ENCODE assay signal across 8 mouse cellular contexts in the genomic region with DNA sequence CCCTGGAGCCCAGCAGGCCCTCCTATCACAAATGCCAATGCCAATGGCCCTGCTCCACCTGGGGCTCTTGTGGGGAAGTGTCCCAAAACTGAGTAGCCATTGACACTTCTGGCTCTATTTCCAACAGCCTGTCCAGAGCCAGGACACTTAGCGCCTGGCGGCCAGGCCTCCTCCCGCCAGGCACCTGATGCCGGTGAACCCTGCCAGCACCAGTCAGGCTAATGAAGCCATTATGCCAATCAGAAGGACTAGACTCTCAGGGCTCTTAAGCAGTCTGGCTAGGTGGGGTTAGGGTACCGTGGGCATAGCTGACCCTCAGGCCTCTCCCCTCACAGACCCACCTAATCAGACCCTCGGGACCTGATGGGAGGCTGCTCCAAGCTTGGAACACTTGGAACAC. TPM values are rescaled to one million over a fixed set of nuclear protein-coding genes. Genes with fewer than 3 reads are reported as not detected.
DNase-seq lines count a peak whose midpoint lies in the region; ATAC-seq and TF ChIP-seq lines count a peak whose summit lies in the region.
"Had no signal": no experiment of that assay in that cellular context is flagged by ENCODE, and none has a peak within 500 bp of the region (broad histone marks: within the 10 kb centered on the region; RNA-seq: fewer than 3 reads in every experiment).

No protein-coding gene starts in this region.

- no peak overlapping the region for H3K9ac ChIP-seq in heart, adult 2 months (ENCODE audit: low read depth, low read length)
- H3K9ac ChIP-seq in neural tube, embryonic 13.5 days, result no peak overlapping the region

- no peak for TF ChIP-seq POLR2A in heart, adult 2 months (IDR thresholded peaks at IDR 0.05; ENCODE audit: insufficient read depth, low read depth, low read length)

- DNase-seq in heart, adult 2 months, result peak; percentile 61 to 74
- no peak for DNase-seq in heart, adult 8-10 months (ENCODE audit: low spot score)
- DNase-seq in neural tube, embryonic 10.5 days (ENCODE audit: extremely low spot score, low spot score), result no peak
- no peak for DNase-seq in heart, embryonic 10.5 days (ENCODE audit: low spot score)
- no peak for DNase-seq in thymus, postnatal 0 days (ENCODE audit: low spot score)
- DNase-seq in testis, postnatal 10 days (ENCODE audit: low spot score), result no peak

- H3K4me1 ChIP-seq in heart, adult 2 months (ENCODE audit: control insufficient read depth, insufficient read depth, low read length), result peaks cover 4% of the 10 kb centered on the region
- peaks cover 41% of the 10 kb centered on the region for H3K4me1 ChIP-seq in neural tube, embryonic 13.5 days (replicated peaks)
- H3K4me1 ChIP-seq in heart, embryonic 10.5 days, result peaks cover 74% of the 10 kb centered on the region

- peak; percentile 15; the same call in 1 of the 2 replicates for TF ChIP-seq CTCF in heart, adult 2 months (IDR thresholded peaks at IDR 0.05)

- peak; percentile 49; the same call in 1 of the 2 replicates for TF ChIP-seq EP300 in heart, adult 2 months (IDR thresholded peaks at IDR 0.05; ENCODE audit: insufficient read depth, low read depth, low read length)

- WGBS in heart, adult 2 months, result 60% methylated on average over 6 of the region's 6 CpGs
- WGBS in neural tube, embryonic 13.5 days, result 75% methylated on average over 6 of the region's 6 CpGs
- 81% methylated on average over 6 of the region's 6 CpGs for WGBS in heart, embryonic 10.5 days

- intact Hi-C loops in heart, adult 2 months (cut with DNase I), result no loop called here

- H3K79me2 ChIP-seq in heart, adult 2 months (replicated peaks; ENCODE audit: control insufficient read depth, insufficient read depth, low read length), result no peaks in the 10 kb centered on the region

- H3K4me3 ChIP-seq in heart, adult 2 months, result no peak overlapping the region
- no peak overlapping the region for H3K4me3 ChIP-seq in neural tube, embryonic 13.5 days
- H3K4me3 ChIP-seq in heart, embryonic 10.5 days, result no peak overlapping the region

- no peak overlapping the region for H3K4me2 ChIP-seq in neural tube, embryonic 13.5 days

- no peak for ATAC-seq in neural tube, embryonic 13.5 days (ENCODE audit: low read depth)

- H3K9me3 ChIP-seq in neural tube, embryonic 13.5 days, result no peaks in the 10 kb centered on the region
- no peaks in the 10 kb centered on the region for H3K9me3 ChIP-seq in heart, embryonic 10.5 days

- no peaks in the 10 kb centered on the region for H3K27me3 ChIP-seq in heart, adult 2 months (ENCODE audit: control insufficient read depth, insufficient read depth, low read length)
- no peaks in the 10 kb centered on the region for H3K27me3 ChIP-seq in neural tube, embryonic 13.5 days
- no peaks in the 10 kb centered on the region; the same call in 1 of the 2 replicates for H3K27me3 ChIP-seq in heart, embryonic 10.5 days (ENCODE audit: insufficient read depth, poor library complexity, severe bottlenecking)

- H3K27ac ChIP-seq in heart, adult 2 months, result peak overlapping the region; percentile 36; the same call in 1 of the 2 replicates
- H3K27ac ChIP-seq in neural tube, embryonic 13.5 days (replicated peaks), result peak overlapping the region; percentile 92; the same call in 1 of the 2 replicates
- H3K27ac ChIP-seq in heart, embryonic 10.5 days, result peak overlapping the region; percentile 19
- H3K27ac ChIP-seq: macrophage had no signal

- no peaks in the 10 kb centered on the region for H3K36me3 ChIP-seq in heart, adult 2 months (ENCODE audit: control insufficient read depth, insufficient read depth, low read length)
- no peaks in the 10 kb centered on the region for H3K36me3 ChIP-seq in neural tube, embryonic 13.5 days
- no peaks in the 10 kb centered on the region for H3K36me3 ChIP-seq in heart, embryonic 10.5 days

RNA-seq across cellular contexts. Expression of gene Fscn2, which starts 1.9 kb away (rescaled TPM):
- not detected for total RNA-seq in heart, adult 2 months (2021)
- 0.15 and 0.21 TPM in 2 replicates for polyA plus RNA-seq in heart, adult 2 months (2012; rRNA removed)
- not detected for total RNA-seq in heart, adult 8-10 months (2022)
- polyA plus RNA-seq in neural tube, embryonic 13.5 days (2015; fragmentation: Nextera tagmentation; extraction: Ambion mirVana), result 1.3 and 1.5 TPM in 2 replicates
- polyA plus RNA-seq in heart, embryonic 10.5 days (2016; fragmentation: Nextera tagmentation; extraction: Ambion mirVana), result 0.25 and 0.49 TPM in 2 replicates
- polyA plus RNA-seq in thymus, postnatal 0 days (2015; fragmentation: Nextera tagmentation; extraction: Ambion mirVana), result 0.46 and 0.59 TPM in 2 replicates
- polyA plus RNA-seq: macrophage had no signal

RNA-seq across cellular contexts. Expression of gene Actg1, which starts 11.0 kb away (rescaled TPM):
- 100 to 1,000 TPM; 222 to 321 TPM for total RNA-seq in heart, adult 2 months (2021)
- polyA plus RNA-seq in heart, adult 2 months (2012; rRNA removed), result 510 and 694 TPM in 2 replicates
- total RNA-seq in heart, adult 8-10 months (2022), result 100 to 1,000 TPM; 188 to 320 (median 251) TPM
- polyA plus RNA-seq in neural tube, embryonic 13.5 days (2015; fragmentation: Nextera tagmentation; extraction: Ambion mirVana), result 3,932 and 3,979 TPM in 2 replicates
- polyA plus RNA-seq in heart, embryonic 10.5 days (2016; fragmentation: Nextera tagmentation; extraction: Ambion mirVana), result 1,513 and 2,033 TPM in 2 replicates
- polyA plus RNA-seq in thymus, postnatal 0 days (2015; fragmentation: Nextera tagmentation; extraction: Ambion mirVana), result 1,815 and 1,857 TPM in 2 replicates

RNA-seq across cellular contexts. Expression of gene Faap100, which starts 19.2 kb away (rescaled TPM):
- total RNA-seq in heart, adult 2 months (2021), result 10 to 100 TPM; 13.0 to 13.4 TPM
- polyA plus RNA-seq in heart, adult 2 months (2012; rRNA removed), result 25.8 and 27.3 TPM in 2 replicates
- total RNA-seq in heart, adult 8-10 months (2022), result 10 to 100 TPM; 12.1 to 18.3 (median 13.6) TPM
- 53.9 and 59.7 TPM in 2 replicates for polyA plus RNA-seq in neural tube, embryonic 13.5 days (2015; fragmentation: Nextera tagmentation; extraction: Ambion mirVana)
- polyA plus RNA-seq in heart, embryonic 10.5 days (2016; fragmentation: Nextera tagmentation; extraction: Ambion mirVana), result 32.5 and 35.9 TPM in 2 replicates
- polyA plus RNA-seq in thymus, postnatal 0 days (2015; fragmentation: Nextera tagmentation; extraction: Ambion mirVana), result 12.8 and 15.9 TPM in 2 replicates

Comparison
In these comparisons a context has a peak if more than half of its experiments do, and no peak if none do; other contexts are left out.
1. DNase-seq: peak in heart, adult 2 months (2 of 2); none in heart, adult 8-10 months (single experiment), neural tube, embryonic 10.5 days (single experiment), heart, embryonic 10.5 days (single experiment), thymus, postnatal 0 days (single experiment) and testis, postnatal 10 days (single experiment).
2. H3K27ac ChIP-seq: peak in every context shown above with its lines; median percentile 92 in neural tube, embryonic 13.5 days; 36 in heart, adult 2 months; 19 in heart, embryonic 10.5 days.